Mouse (Mus musculus) megakaryocyte progenitor cell, adult 5-6 weeks (primary cell): ENCODE measurements at regions not wholly inside any gene's neighbourhood (a gene's known extent, or its start where the extent isn't known, plus 50 kb on each side); places are given as distances from the start of the nearest gene placed in this dataset.
A peak's percentile ranks its signal among the peaks of the same experiment; 100 is the strongest.

Experiments
- ATAC-seq: replicated peaks from 2 replicates; pipeline ENCODE4 v1.8.0; 2016; ENCODE audit warnings: mild to moderate bottlenecking, moderate TSS enrichment, inconsistent platforms; ENCODE audit not compliant: poor library complexity

GRCm38 (mm10) chr4:40537859-40538258 is 65.9 kb downstream of the Tmem215 start:
- ATAC-seq, result peak; percentile 94

DNA sequence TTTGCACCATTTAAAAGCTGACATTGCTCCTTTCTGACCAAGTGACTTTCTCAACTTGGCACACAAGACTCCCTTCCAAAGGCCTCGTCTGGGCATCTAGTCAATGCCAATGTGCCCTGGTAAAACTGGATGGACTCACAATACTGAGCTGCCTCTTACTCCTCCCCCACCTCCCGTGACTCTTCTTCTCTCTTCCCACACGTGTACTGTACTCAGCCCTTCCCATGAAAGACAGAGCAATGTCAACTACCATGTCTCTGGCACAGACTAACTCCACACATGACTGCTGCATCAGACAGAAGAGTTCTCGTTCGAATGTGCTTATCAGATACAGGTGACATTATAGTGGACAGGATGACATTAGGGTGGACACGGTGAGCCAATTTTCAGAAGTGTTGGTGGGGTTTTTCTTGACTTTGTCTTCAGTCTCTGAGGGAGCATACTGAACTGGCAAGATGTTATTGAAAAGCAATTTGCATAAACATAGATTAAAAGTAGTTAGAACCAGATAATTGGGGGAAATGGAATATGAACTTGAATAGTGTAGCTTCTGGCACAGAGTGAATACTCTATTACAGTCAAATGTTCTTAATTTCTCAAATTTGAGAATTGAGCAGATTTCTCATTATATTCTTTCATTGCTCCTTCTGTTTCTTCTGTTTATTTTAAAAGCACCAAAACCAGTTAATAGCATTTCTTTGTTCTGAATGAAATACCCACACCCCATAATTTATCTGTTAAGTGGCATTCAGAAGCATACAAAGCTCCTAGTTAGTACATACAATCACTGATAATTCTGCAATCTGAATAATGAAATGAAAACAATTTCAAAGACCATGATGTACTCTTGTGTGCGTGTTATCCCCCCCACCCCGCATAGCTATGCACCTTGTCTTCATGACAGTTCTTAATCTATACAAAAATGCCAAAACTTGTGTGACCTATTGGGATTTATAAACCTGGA is 71.4 kb downstream of the Tmem215 start:
- ATAC-seq, result no peak

- no peak for ATAC-seq
These were observed 72.1 kb downstream of the Tmem215 start for GRCm38 (mm10) chr4:40544056-40544455.

GRCm38 (mm10) chr4:40544806-40545205 is 72.8 kb downstream of the Tmem215 start:
- ATAC-seq, result no peak

DNA sequence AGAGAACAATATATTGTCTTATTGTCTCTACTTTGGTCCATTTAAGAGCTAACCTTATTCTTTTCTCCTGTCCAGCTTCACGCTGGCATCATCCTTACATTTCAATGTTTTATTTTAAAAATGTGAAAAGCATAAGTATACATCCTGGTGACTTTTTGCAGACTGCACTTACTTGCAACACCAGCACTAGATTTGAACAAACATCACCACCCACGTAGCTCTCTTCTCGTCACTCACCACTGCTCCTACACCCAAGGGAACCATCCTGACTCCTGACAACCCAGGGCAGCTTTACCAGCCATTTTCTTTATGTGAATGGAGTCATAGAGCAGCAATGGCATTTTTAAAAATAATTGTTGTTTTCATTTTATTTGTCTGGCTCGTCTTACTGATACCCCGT is 73.7 kb downstream of the Tmem215 start:
- no peak for ATAC-seq

DNA sequence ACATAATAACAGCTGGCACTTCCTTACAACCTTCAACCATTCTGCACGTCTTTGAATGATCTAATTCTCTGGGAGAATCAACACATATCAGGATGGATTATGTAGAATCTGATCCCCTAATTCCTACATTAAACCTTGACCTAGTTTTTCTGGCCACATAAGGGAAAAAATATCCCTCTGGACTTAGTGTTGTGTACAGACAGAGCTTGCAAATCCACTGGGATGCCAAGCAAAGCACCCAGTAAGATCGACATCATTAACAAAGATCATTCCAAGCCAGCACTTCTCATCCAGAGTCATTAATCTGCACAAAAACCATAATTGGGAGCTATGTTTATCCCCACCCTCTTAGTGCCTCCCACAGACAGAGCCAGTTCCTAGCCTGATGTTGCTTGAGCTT is 87.8 kb downstream of the Tmem215 start:
- ATAC-seq, result no peak

DNA sequence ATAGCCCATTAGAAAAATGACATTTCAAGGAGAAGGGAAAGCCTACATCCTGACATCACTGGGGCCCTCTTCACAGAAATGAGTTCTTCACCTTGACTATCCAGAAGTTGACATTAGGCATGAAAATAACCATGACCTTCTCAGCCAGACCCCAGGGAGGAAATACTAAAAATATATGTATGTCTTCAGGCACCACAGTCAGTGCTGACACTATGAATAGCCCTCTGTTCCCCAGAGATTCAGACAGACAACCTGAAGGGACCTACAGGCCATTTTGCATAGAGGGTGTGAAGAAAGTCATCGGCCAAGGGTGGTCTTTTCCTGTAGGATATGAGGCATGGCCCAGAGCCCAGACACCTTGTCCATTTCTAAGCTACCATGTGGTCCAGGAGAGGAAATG is 101.3 kb downstream of the Tmem215 start:
- no peak for ATAC-seq

GRCm38 (mm10) chr4:40575951-40576350 is 104.0 kb downstream of the Tmem215 start:
- ATAC-seq, result no peak

- ATAC-seq, result no peak
These were observed 112.5 kb downstream of the Tmem215 start for GRCm38 (mm10) chr4:40584436-40584835.

GRCm38 (mm10) chr4:40584940-40585571 is 113.1 kb downstream of the Tmem215 start:
- ATAC-seq, result no peak

DNA sequence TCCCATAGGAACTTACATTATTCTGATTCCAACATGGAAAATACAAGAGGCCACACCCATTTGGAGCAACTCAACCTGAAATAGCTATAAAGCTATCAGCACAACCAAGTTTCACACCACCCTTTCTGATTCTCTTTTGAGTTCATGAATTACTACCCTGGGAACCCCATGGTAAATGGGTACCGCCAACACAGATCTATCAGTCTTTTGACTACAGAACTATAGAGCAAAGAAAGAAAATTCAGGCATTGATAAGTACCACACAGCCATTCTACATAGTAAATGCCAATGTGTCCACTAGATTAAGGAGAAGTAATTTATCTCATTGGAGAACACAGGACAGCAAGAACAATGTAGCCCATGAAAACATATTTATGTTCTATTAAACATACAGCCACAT is 114.1 kb downstream of the Tmem215 start:
- no peak for ATAC-seq

- ATAC-seq, result no peak
These were observed 115.3 kb downstream of the Tmem215 start for GRCm38 (mm10) chr4:40587254-40587653.

DNA sequence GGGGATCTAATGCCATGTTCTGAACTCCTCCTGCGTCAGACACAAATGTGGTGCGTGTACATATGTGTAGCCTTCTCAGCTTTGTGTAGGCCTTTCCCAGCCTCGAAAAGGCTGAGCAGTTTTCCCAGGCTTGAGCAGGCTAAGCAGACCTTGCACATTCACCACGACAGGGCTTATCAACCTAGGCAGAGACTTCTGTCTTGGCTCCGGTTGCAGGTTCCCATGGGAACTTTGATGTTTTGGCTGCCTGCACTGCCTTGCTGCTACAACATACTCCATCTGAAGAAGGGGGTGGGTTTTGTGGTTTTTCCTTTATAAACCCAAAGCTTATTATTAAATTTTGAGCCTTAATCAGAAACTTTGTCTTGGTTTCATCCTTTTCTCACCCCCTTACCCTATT is 109.2 kb downstream of the Aptx start:
- ATAC-seq, result no peak

DNA sequence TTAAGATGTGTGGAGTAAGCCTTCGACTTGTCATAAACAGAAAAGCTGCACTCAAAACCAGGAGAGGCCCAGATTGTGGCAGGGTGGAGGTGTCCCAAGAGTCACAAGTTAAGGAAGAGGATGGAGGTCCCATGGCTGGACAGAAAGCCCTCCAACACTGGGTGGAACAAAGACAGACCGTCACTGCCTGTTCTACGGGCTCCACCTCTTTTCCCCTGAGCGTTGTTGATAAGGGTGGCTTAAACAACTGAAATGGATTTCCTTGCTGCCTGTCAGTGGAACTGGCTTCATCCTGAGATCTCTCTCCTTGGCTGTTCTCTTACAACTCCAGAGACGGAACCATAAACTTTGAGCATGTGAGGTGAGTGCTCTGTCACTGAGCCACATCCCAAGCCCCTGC is 78.0 kb downstream of the Aptx start:
- ATAC-seq, result peak; percentile 61; the same call in 1 of the 2 replicates

- ATAC-seq, result no peak
These were observed 77.1 kb downstream of the Aptx start for GRCm38 (mm10) chr4:40625911-40626310.
